In the genomic region with DNA sequence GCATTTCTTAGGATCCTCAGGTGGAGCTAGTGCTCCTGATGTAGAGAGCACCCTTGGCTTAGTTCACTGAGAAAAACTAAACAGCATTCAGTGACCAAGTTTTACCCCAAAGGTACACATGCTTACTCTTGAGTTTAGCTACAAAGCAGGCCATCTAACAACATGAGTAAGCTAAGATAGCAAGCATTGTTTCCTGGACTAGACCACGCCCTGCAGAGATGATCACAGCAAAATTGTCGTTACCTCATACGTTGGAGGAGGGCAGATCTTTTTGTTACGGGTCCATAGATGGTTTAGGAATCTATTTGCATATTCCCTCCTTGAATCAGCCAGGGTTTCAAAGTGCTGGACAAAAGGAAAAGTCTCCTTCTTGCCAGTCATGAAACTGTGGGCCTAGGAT, we compare ENCODE assay signal across 37 mouse cellular contexts. TPM values are rescaled to one million over a fixed set of nuclear protein-coding genes. Genes with fewer than 3 reads are reported as not detected.
A peak's percentile ranks its signal among the peaks of the same experiment; 100 is the strongest.
DNase-seq lines count a peak whose midpoint lies in the region; ATAC-seq and TF ChIP-seq lines count a peak whose summit lies in the region.
"Had no signal": no experiment of that assay in that cellular context is flagged by ENCODE, and none has a peak within 500 bp of the region (broad histone marks: within the 10 kb centered on the region; RNA-seq: fewer than 3 reads in every experiment).

No protein-coding gene starts in this region.

- H3K9ac ChIP-seq in heart, embryonic 13.5 days, result no peak overlapping the region
- H3K9ac ChIP-seq in liver, embryonic 14.5 days (replicated peaks), result 0 out of 2 replicates have a peak overlapping the region, but pooled peaks have one; percentile 27
- H3K9ac ChIP-seq in midbrain, postnatal 0 days (replicated peaks; ENCODE audit: low read length, poor library complexity, severe bottlenecking), result no peak overlapping the region
- H3K9ac ChIP-seq: forebrain, embryonic 12.5 days; heart, embryonic 15.5 days; limb, embryonic 12.5 days; midbrain, embryonic 13.5 days; neural tube, embryonic 13.5 days had no signal

- WGBS in heart, embryonic 13.5 days, result 63% methylated on average over 4 of the region's 4 CpGs
- WGBS in liver, embryonic 14.5 days (ENCODE audit: insufficient replicate concordance), result 20% methylated on average over 4 of the region's 4 CpGs
- WGBS in midbrain, postnatal 0 days, result 78% methylated on average over 4 of the region's 4 CpGs

- no peak overlapping the region for H3K4me2 ChIP-seq in heart, embryonic 13.5 days
- H3K4me2 ChIP-seq in liver, embryonic 14.5 days (ENCODE audit: low read depth), result peak overlapping the region; percentile 31
- H3K4me2 ChIP-seq in midbrain, postnatal 0 days (ENCODE audit: low read depth, low read length, poor library complexity, severe bottlenecking), result no peak overlapping the region
- H3K4me2 ChIP-seq: forebrain, embryonic 12.5 days; heart, embryonic 15.5 days; limb, embryonic 12.5 days; midbrain, embryonic 13.5 days; neural tube, embryonic 13.5 days had no signal

- no peak overlapping the region for H3K27ac ChIP-seq in heart, embryonic 13.5 days (replicated peaks)
- H3K27ac ChIP-seq in liver, embryonic 14.5 days, result peak overlapping the region; percentile 25; the same call in 1 of the 2 replicates
- no peak overlapping the region for H3K27ac ChIP-seq in midbrain, postnatal 0 days (ENCODE audit: low read depth, low read length)
- H3K27ac ChIP-seq: forebrain, embryonic 12.5 days; gastrocnemius, adult 2 months; heart, embryonic 15.5 days; hindbrain, postnatal 0 days; limb, embryonic 12.5 days; midbrain, embryonic 13.5 days; neural tube, embryonic 13.5 days had no signal

- peak; percentile 63; the same call in 1 of the 2 replicates for ATAC-seq in heart, embryonic 13.5 days (ENCODE audit: extremely low read depth, insufficient number of reproducible peaks, low FRiP score, low TSS enrichment)
- peak; percentile 77; the same call in 1 of the 2 replicates for ATAC-seq in common myeloid progenitor, adult 5-6 weeks (replicated peaks; ENCODE audit: low read depth, poor library complexity, severe bottlenecking)
- peak; percentile 78; the same call in 1 of the 2 replicates for ATAC-seq in liver, embryonic 14.5 days (ENCODE audit: insufficient read depth)
- no peak for ATAC-seq in cerebellum, adult (ENCODE audit: insufficient number of reproducible peaks, low FRiP score, low TSS enrichment)
- ATAC-seq in midbrain, postnatal 0 days (ENCODE audit: low FRiP score), result no peak
- ATAC-seq: hindbrain, postnatal 0 days; intestine, embryonic 16.5 days; midbrain, embryonic 13.5 days had no signal

- no peaks in the 10 kb centered on the region for H3K9me3 ChIP-seq in heart, embryonic 13.5 days
- no peaks in the 10 kb centered on the region for H3K9me3 ChIP-seq in liver, embryonic 14.5 days (ENCODE audit: control insufficient read depth, low read length)
- no peaks in the 10 kb centered on the region for H3K9me3 ChIP-seq in midbrain, postnatal 0 days (ENCODE audit: low read length)
- H3K9me3 ChIP-seq: forebrain, embryonic 12.5 days; heart, embryonic 15.5 days; limb, embryonic 12.5 days; midbrain, embryonic 13.5 days; neural tube, embryonic 13.5 days had no signal

- no peak for DNase-seq in heart, postnatal 36 days
- no peak for DNase-seq in liver, embryonic 14.5 days (ENCODE audit: low read depth in 3 of 3, low spot score in 3 of 3)
- no peak for DNase-seq in midbrain, postnatal 0 days (ENCODE audit: low spot score)
- no peak for DNase-seq in left cerebral cortex, postnatal 36 days (ENCODE audit: low spot score in 2 of 2)
- DNase-seq: adrenal gland, postnatal 25 days; B cell, adult 2 months; cerebellum, adult 11 months; cerebellum, adult 9-11 months; gastrocnemius, adult 2 months; kidney, adult 9 months; kidney, postnatal 14 days; lung, adult 2 months; lung, postnatal 14 days had no signal

- TF ChIP-seq CTCF in liver, embryonic 14.5 days (IDR thresholded peaks at IDR 0.05; ENCODE audit: low read depth), result no peak
- TF ChIP-seq CTCF in midbrain, postnatal 0 days (IDR thresholded peaks at IDR 0.05), result no peak

- H3K4me1 ChIP-seq in heart, embryonic 13.5 days, result 0 out of 2 replicates have a peak, but pooled peaks cover 5% of the 10 kb centered on the region
- peaks cover 14 to 16% of the 10 kb centered on the region in 2 experiments for H3K4me1 ChIP-seq in liver, embryonic 14.5 days (replicated peaks; ENCODE audit: control insufficient read depth in 2 of 2, insufficient read depth in 2 of 2, low read length in 1 of 2)
- H3K4me1 ChIP-seq in midbrain, postnatal 0 days (ENCODE audit: insufficient read depth, low read length), result no peaks in the 10 kb centered on the region
- H3K4me1 ChIP-seq: forebrain, embryonic 12.5 days; heart, embryonic 15.5 days; midbrain, embryonic 13.5 days; neural tube, embryonic 13.5 days had no signal

- H3K4me3 ChIP-seq in heart, embryonic 13.5 days, result no peak overlapping the region
- no peak overlapping the region for H3K4me3 ChIP-seq in liver, embryonic 14.5 days (ENCODE audit: insufficient read depth in 1 of 2, low read depth in 2 of 2, low read length in 2 of 2)
- H3K4me3 ChIP-seq in midbrain, postnatal 0 days (ENCODE audit: low read depth, low read length), result no peak overlapping the region
- H3K4me3 ChIP-seq: forebrain, embryonic 12.5 days; gastrocnemius, adult 2 months; heart, embryonic 15.5 days; limb, embryonic 12.5 days; midbrain, embryonic 13.5 days; myocyte; neural tube, embryonic 13.5 days had no signal

- H3K36me3 ChIP-seq in heart, embryonic 13.5 days, result no peaks in the 10 kb centered on the region
- no peaks in the 10 kb centered on the region for H3K36me3 ChIP-seq in liver, embryonic 14.5 days (replicated peaks; ENCODE audit: control insufficient read depth, insufficient read depth, low read depth)
- H3K36me3 ChIP-seq in midbrain, postnatal 0 days (ENCODE audit: insufficient read depth, low read length), result no peaks in the 10 kb centered on the region
- H3K36me3 ChIP-seq: forebrain, embryonic 12.5 days; heart, embryonic 15.5 days; limb, embryonic 12.5 days; midbrain, embryonic 13.5 days; neural tube, embryonic 13.5 days had no signal

- intact Hi-C loops in heart, postnatal 36 days (cut with DNase I), result no loop called here
- intact Hi-C loops in left cerebral cortex, postnatal 36 days (cut with DNase I), result no loop called here

- H3K27me3 ChIP-seq in heart, embryonic 13.5 days (replicated peaks), result no peaks in the 10 kb centered on the region
- no peaks in the 10 kb centered on the region for H3K27me3 ChIP-seq in liver, embryonic 14.5 days (ENCODE audit: control insufficient read depth, insufficient read depth, low read length)
- no peaks in the 10 kb centered on the region for H3K27me3 ChIP-seq in midbrain, postnatal 0 days (ENCODE audit: insufficient read depth, low read length)
- H3K27me3 ChIP-seq: CH12.LX; forebrain, embryonic 12.5 days; heart, embryonic 15.5 days; limb, embryonic 12.5 days; midbrain, embryonic 13.5 days; neural tube, embryonic 13.5 days had no signal

- no peak for TF ChIP-seq EP300 in liver, embryonic 14.5 days (IDR thresholded peaks at IDR 0.05; ENCODE audit: low read depth)

RNA-seq across cellular contexts. Expression of gene E330017A01Rik, which starts 1.1 kb away (rescaled TPM):
- polyA plus RNA-seq in heart, embryonic 13.5 days (2015; fragmentation: Nextera tagmentation; extraction: Ambion mirVana), result not detected in 2 replicates
- total RNA-seq in heart, postnatal 36 days (2021), result not detected
- total RNA-seq in common myeloid progenitor, adult 5-6 weeks (2017), result not detected in 2 replicates
- polyA plus RNA-seq in liver, embryonic 14.5 days (2012; rRNA removed), result not detected in 2 replicates
- not detected in 2 replicates for polyA plus RNA-seq in liver, embryonic 14.5 days (2014; fragmentation: Nextera tagmentation; extraction: Ambion mirVana)
- not detected in 2 replicates for total RNA-seq in midbrain, postnatal 0 days (2014; rRNA removed)
- 0.14 TPM in 1 of 2 replicates, not detected in the other for polyA plus RNA-seq in midbrain, postnatal 0 days (2015; fragmentation: Nextera tagmentation; extraction: Ambion mirVana)
- total RNA-seq in left cerebral cortex, postnatal 36 days (2021), result not detected
- total RNA-seq: adrenal gland, postnatal 25 days; gastrocnemius, adult 2 months; gastrocnemius, postnatal 4 days; hindbrain, postnatal 0 days; layer of hippocampus, adult 18-20 months; layer of hippocampus, postnatal 25 days; megakaryocyte, adult 5-6 weeks had no signal
- polyA plus RNA-seq: brain, embryonic 14.5 days; cortical plate, adult 2 months; embryonic facial prominence, embryonic 11.5 days; forebrain, embryonic 12.5 days; frontal cortex, adult 2 months; heart, embryonic 15.5 days; hindbrain, embryonic 11.5 days; hindbrain, postnatal 0 days; intestine, embryonic 16.5 days; limb, embryonic 12.5 days; lung, adult 2 months; midbrain, embryonic 13.5 days; myocyte; spleen, adult 2 months; urinary bladder, adult 2 months had no signal

RNA-seq across cellular contexts. Expression of gene Gm813, which starts 20.7 kb away (rescaled TPM):
- polyA plus RNA-seq in heart, embryonic 13.5 days (2015; fragmentation: Nextera tagmentation; extraction: Ambion mirVana), result not detected in 2 replicates
- not detected for total RNA-seq in heart, postnatal 36 days (2021)
- total RNA-seq in common myeloid progenitor, adult 5-6 weeks (2017), result not detected in 2 replicates
- not detected in 2 replicates for polyA plus RNA-seq in liver, embryonic 14.5 days (2012; rRNA removed)
- not detected in 2 replicates for polyA plus RNA-seq in liver, embryonic 14.5 days (2014; fragmentation: Nextera tagmentation; extraction: Ambion mirVana)
- total RNA-seq in midbrain, postnatal 0 days (2014; rRNA removed), result not detected in 2 replicates
- polyA plus RNA-seq in midbrain, postnatal 0 days (2015; fragmentation: Nextera tagmentation; extraction: Ambion mirVana), result not detected in 2 replicates
- not detected for total RNA-seq in left cerebral cortex, postnatal 36 days (2021)
- total RNA-seq: adrenal gland, postnatal 25 days; CH12.LX; gastrocnemius, adult 2 months; gastrocnemius, postnatal 4 days; hindbrain, postnatal 0 days; layer of hippocampus, adult 18-20 months; layer of hippocampus, postnatal 25 days; megakaryocyte, adult 5-6 weeks had no signal
- polyA plus RNA-seq: brain, embryonic 14.5 days; embryonic facial prominence, embryonic 11.5 days; forebrain, embryonic 12.5 days; frontal cortex, adult 2 months; heart, embryonic 15.5 days; hindbrain, embryonic 11.5 days; hindbrain, postnatal 0 days; intestine, embryonic 16.5 days; limb, embryonic 12.5 days; lung, adult 2 months; midbrain, embryonic 13.5 days; myocyte; neural tube, embryonic 13.5 days; spleen, adult 2 months; testis, adult 2 months; urinary bladder, adult 2 months had no signal

RNA-seq across cellular contexts. Expression of gene Cpox, which starts 32.6 kb away (rescaled TPM):
- 26.9 and 37.8 TPM in 2 replicates for polyA plus RNA-seq in heart, embryonic 13.5 days (2015; fragmentation: Nextera tagmentation; extraction: Ambion mirVana)
- total RNA-seq in heart, postnatal 36 days (2021), result 10 to 100 TPM; 39.8 to 40.0 TPM
- total RNA-seq in common myeloid progenitor, adult 5-6 weeks (2017), result 57.3 and 76.1 TPM in 2 replicates
- 207 and 272 TPM in 2 replicates for polyA plus RNA-seq in liver, embryonic 14.5 days (2012; rRNA removed)
- polyA plus RNA-seq in liver, embryonic 14.5 days (2014; fragmentation: Nextera tagmentation; extraction: Ambion mirVana), result 326 and 386 TPM in 2 replicates
- 14.9 and 15.9 TPM in 2 replicates for total RNA-seq in midbrain, postnatal 0 days (2014; rRNA removed)
- 10.7 and 12.4 TPM in 2 replicates for polyA plus RNA-seq in midbrain, postnatal 0 days (2015; fragmentation: Nextera tagmentation; extraction: Ambion mirVana)
- 10 to 100 TPM; 39.4 to 45.1 TPM for total RNA-seq in left cerebral cortex, postnatal 36 days (2021)

Comparison
In these comparisons a context has a peak if more than half of its experiments do, and no peak if none do; other contexts are left out.
1. ATAC-seq: peak in heart, embryonic 13.5 days (single experiment), common myeloid progenitor, adult 5-6 weeks (single experiment) and liver, embryonic 14.5 days (single experiment); none in cerebellum, adult (single experiment) and midbrain, postnatal 0 days (single experiment).